ENCODE assay signal across 9 mouse cellular contexts in the genomic region with DNA sequence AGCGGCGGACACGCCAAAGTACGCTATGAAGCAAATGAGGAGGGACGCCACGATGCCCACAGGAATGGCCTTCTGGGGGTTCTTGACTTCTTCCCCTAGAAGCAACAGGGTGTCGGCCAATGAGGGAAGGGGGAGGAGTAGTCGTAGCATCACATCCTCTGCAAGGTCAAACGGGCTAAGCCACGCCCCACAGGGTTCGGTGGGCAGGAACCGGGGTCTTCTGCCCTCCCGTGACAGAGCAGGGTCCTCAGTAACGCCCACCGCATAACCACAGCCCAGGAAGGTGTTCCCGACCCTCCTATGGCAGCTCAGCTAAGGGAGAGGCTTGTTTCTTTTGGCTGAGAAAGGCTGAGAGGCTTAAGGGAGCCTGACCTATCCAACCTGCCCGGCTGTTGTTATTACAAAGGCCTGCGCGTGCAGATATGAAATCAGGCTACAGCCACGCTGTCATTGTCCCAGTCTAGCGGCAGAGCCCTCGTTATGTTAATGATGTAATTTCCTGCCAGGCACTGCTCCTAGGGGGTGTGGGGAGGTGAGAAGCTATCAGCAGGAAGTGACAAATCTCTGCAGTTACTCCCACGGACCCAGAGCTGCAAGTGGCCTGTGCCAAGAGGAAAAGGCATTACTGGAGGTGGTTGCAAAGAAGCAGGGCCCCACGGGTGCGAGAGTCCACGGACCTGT. TPM values are rescaled to one million over a fixed set of nuclear protein-coding genes. Genes with fewer than 3 reads are reported as not detected.
DNase-seq lines count a peak whose midpoint lies in the region; ATAC-seq lines count a peak whose summit lies in the region.
"Had no signal": no experiment of that assay in that cellular context is flagged by ENCODE, and none has a peak within 500 bp of the region (broad histone marks: within the 10 kb centered on the region; RNA-seq: fewer than 3 reads in every experiment).

No protein-coding gene starts in this region.

- ATAC-seq in inflammation-experienced regulatory T-cells, adult 6 months, result peak; percentile 99
- ATAC-seq in limb, embryonic 13.5 days (ENCODE audit: low FRiP score, low read depth), result peak; percentile 45
- ATAC-seq in midbrain, embryonic 13.5 days, result peak; percentile 69
- ATAC-seq in erythroid progenitor cell, adult 5-6 weeks (replicated peaks; ENCODE audit: low FRiP score, poor library complexity, severe bottlenecking), result no peak; the same call in 1 of the 2 replicates

- peak overlapping the region; percentile 65; the same call in 1 of the 2 replicates for H3K27ac ChIP-seq in limb, embryonic 13.5 days
- peak overlapping the region; percentile 56; the same call in 1 of the 2 replicates for H3K27ac ChIP-seq in midbrain, embryonic 13.5 days

- peaks cover 5% of the 10 kb centered on the region; the same call in 1 of the 2 replicates for H3K36me3 ChIP-seq in limb, embryonic 13.5 days
- H3K36me3 ChIP-seq in midbrain, embryonic 13.5 days, result no peaks in the 10 kb centered on the region

- peak overlapping the region; percentile 57 for H3K4me2 ChIP-seq in limb, embryonic 13.5 days (replicated peaks)
- peak overlapping the region; percentile 41 for H3K4me2 ChIP-seq in midbrain, embryonic 13.5 days (replicated peaks)

- peak overlapping the region; percentile 22 for H3K4me3 ChIP-seq in limb, embryonic 13.5 days
- H3K4me3 ChIP-seq in midbrain, embryonic 13.5 days (replicated peaks), result peak overlapping the region; percentile 13; the same call in 1 of the 2 replicates
- H3K4me3 ChIP-seq: erythroblast, embryonic 14.5 days had no signal

- 0 out of 2 replicates have a peak overlapping the region, but pooled peaks have one; percentile 43 for H3K9ac ChIP-seq in limb, embryonic 13.5 days
- H3K9ac ChIP-seq in midbrain, embryonic 13.5 days (replicated peaks), result peak overlapping the region; percentile 42; the same call in 1 of the 2 replicates

- H3K4me1 ChIP-seq in limb, embryonic 13.5 days, result peaks cover 29% of the 10 kb centered on the region
- peaks cover 12% of the 10 kb centered on the region; the same call in 1 of the 2 replicates for H3K4me1 ChIP-seq in midbrain, embryonic 13.5 days (replicated peaks)

- peak; percentile 91 for DNase-seq in CD4-positive helper T cell, adult 2 months (ENCODE audit: low read depth, low spot score)
- peak; percentile 54 for DNase-seq in R1 (ENCODE audit: low read depth, low spot score)
- peak; percentile 42 for DNase-seq in forelimb bud, embryonic 11.5 days (ENCODE audit: low read depth, low spot score)
- no peak for DNase-seq in urinary bladder, postnatal 36 days (ENCODE audit: low spot score in 2 of 2)

- WGBS in limb, embryonic 13.5 days, result 22% methylated on average over 26 of the region's 26 CpGs
- 35% methylated on average over 26 of the region's 26 CpGs for WGBS in midbrain, embryonic 13.5 days

- H3K27me3 ChIP-seq in limb, embryonic 13.5 days, result no peaks in the 10 kb centered on the region
- H3K27me3 ChIP-seq in midbrain, embryonic 13.5 days, result no peaks in the 10 kb centered on the region

- no peaks in the 10 kb centered on the region for H3K9me3 ChIP-seq in limb, embryonic 13.5 days
- H3K9me3 ChIP-seq in midbrain, embryonic 13.5 days, result no peaks in the 10 kb centered on the region

RNA-seq across cellular contexts. Expression of gene Slc7a1, which starts 57.5 kb away (rescaled TPM):
- polyA plus RNA-seq in inflammation-experienced regulatory T-cells, adult 6 months (2017; shearing (Covaris generic)), result 10 to 100 TPM in 2 of 3 experiments, 1 to 10 TPM in 1; 8.5 to 21.4 (median 11.4) TPM
- 13.7 and 14.9 TPM in 2 replicates for polyA plus RNA-seq in limb, embryonic 13.5 days (2015; fragmentation: Nextera tagmentation; extraction: Ambion mirVana)
- polyA plus RNA-seq in midbrain, embryonic 13.5 days (2015; fragmentation: Nextera tagmentation; extraction: Ambion mirVana), result 26.5 and 26.9 TPM in 2 replicates
- 72.5 and 73.9 TPM in 2 replicates for total RNA-seq in erythroid progenitor cell, adult 5-6 weeks (2015; ENCODE audit: low replicate concordance)
- 50.8 and 66.6 TPM in 2 replicates for total RNA-seq in erythroid progenitor cell, adult 5-6 weeks (2017; ENCODE audit: low replicate concordance)

Comparison
In these comparisons a context has a peak if more than half of its experiments do, and no peak if none do; other contexts are left out.
1. DNase-seq: peak in CD4-positive helper T cell, adult 2 months (single experiment), R1 (single experiment) and forelimb bud, embryonic 11.5 days (single experiment); none in urinary bladder, postnatal 36 days (0 of 2).